In genomic region chr11:57550230-57550629, GRCm38 (mm10) we compare ENCODE assay signal across 12 mouse cellular contexts. TPM values are rescaled to one million over a fixed set of nuclear protein-coding genes. Genes with fewer than 3 reads are reported as not detected.
DNase-seq lines count a peak whose midpoint lies in the region; ATAC-seq and TF ChIP-seq lines count a peak whose summit lies in the region.
"Had no signal": no experiment of that assay in that cellular context is flagged by ENCODE, and none has a peak within 500 bp of the region (broad histone marks: within the 10 kb centered on the region; RNA-seq: fewer than 3 reads in every experiment).

No protein-coding gene starts in this region.

- peak; percentile 52 for TF ChIP-seq CTCF in layer of hippocampus, adult 2 months (conservative IDR thresholded peaks at IDR 0.05)
- peak; percentile 47 for TF ChIP-seq CTCF in stomach, postnatal 0 days (IDR thresholded peaks at IDR 0.05; ENCODE audit: low read depth)

- no peak for ATAC-seq in stomach, postnatal 0 days (ENCODE audit: low FRiP score, low TSS enrichment)

- H3K36me3 ChIP-seq in stomach, postnatal 0 days (ENCODE audit: control insufficient read depth, insufficient read depth, low read length), result no peaks in the 10 kb centered on the region
- H3K36me3 ChIP-seq: heart, embryonic 12.5 days; neural tube, embryonic 12.5 days had no signal

- H3K4me3 ChIP-seq in layer of hippocampus, adult 2 months, result no peak overlapping the region
- no peak overlapping the region for H3K4me3 ChIP-seq in stomach, postnatal 0 days (ENCODE audit: low read depth, low read length)
- H3K4me3 ChIP-seq: erythroblast, embryonic 14.5 days; heart, embryonic 12.5 days; neural tube, embryonic 12.5 days had no signal

- DNase-seq in layer of hippocampus, adult 2 months (ENCODE audit: low spot score in 2 of 2), result no peak
- DNase-seq in layer of hippocampus, postnatal 10 days (ENCODE audit: low spot score in 2 of 2), result no peak
- DNase-seq in thymus, postnatal 14 days, result peak; percentile 9
- DNase-seq in thymus, adult 18-20 months, result no peak
- peak; percentile 41 for DNase-seq in ZHBTc4 (ENCODE audit: low read depth, low spot score)
- DNase-seq in stomach, postnatal 0 days (ENCODE audit: low spot score), result no peak
- DNase-seq in heart, postnatal 4 days, result no peak
- DNase-seq: right cerebral cortex, postnatal 25 days had no signal

- H3K9ac ChIP-seq in stomach, postnatal 0 days (ENCODE audit: low read length), result no peak overlapping the region
- H3K9ac ChIP-seq: heart, embryonic 12.5 days; hindbrain, embryonic 14.5 days; neural tube, embryonic 12.5 days had no signal

- no peaks in the 10 kb centered on the region; the same call in 1 of the 2 replicates for H3K4me1 ChIP-seq in stomach, postnatal 0 days (replicated peaks; ENCODE audit: control insufficient read depth, insufficient read depth)

- H3K27ac ChIP-seq in layer of hippocampus, adult 2 months, result no peak overlapping the region
- no peak overlapping the region for H3K27ac ChIP-seq in stomach, postnatal 0 days (replicated peaks)
- H3K27ac ChIP-seq: hindbrain, embryonic 14.5 days; neural tube, embryonic 12.5 days had no signal

- H3K4me2 ChIP-seq in stomach, postnatal 0 days (replicated peaks; ENCODE audit: low read depth), result no peak overlapping the region
- H3K4me2 ChIP-seq: heart, embryonic 12.5 days; hindbrain, embryonic 14.5 days; neural tube, embryonic 12.5 days had no signal

- H3K27me3 ChIP-seq in stomach, postnatal 0 days (ENCODE audit: control insufficient read depth, insufficient read depth, low read length), result no peaks in the 10 kb centered on the region
- H3K27me3 ChIP-seq: heart, embryonic 12.5 days; neural tube, embryonic 12.5 days had no signal

- no peaks in the 10 kb centered on the region for H3K9me3 ChIP-seq in stomach, postnatal 0 days (ENCODE audit: control insufficient read depth, low read length)
- H3K9me3 ChIP-seq: neural tube, embryonic 12.5 days had no signal

- WGBS in stomach, postnatal 0 days, result 93% methylated on average over 2 of the region's 2 CpGs

- no peak for TF ChIP-seq EP300 in stomach, postnatal 0 days (optimal IDR thresholded peaks at IDR 0.05)

RNA-seq across cellular contexts. Expression of gene Mfap3, which starts 31.8 kb away (rescaled TPM):
- 10 to 100 TPM; 26.8 to 34.9 TPM for total RNA-seq in layer of hippocampus, adult 2 months (2021)
- total RNA-seq in layer of hippocampus, postnatal 10 days (2021), result 10 to 100 TPM; 33.9 to 36.8 TPM
- polyA plus RNA-seq in stomach, postnatal 0 days (2015; fragmentation: Nextera tagmentation; extraction: Ambion mirVana), result 22.7 and 22.8 TPM in 2 replicates
- total RNA-seq in heart, postnatal 4 days (2021), result 10 to 100 TPM; 26.8 to 27.6 TPM

RNA-seq across cellular contexts. Expression of gene Fam114a2, which starts 31.8 kb away (rescaled TPM):
- total RNA-seq in layer of hippocampus, adult 2 months (2021), result 10 to 100 TPM; 41.1 to 42.4 TPM
- 10 to 100 TPM; 32.5 to 34.5 TPM for total RNA-seq in layer of hippocampus, postnatal 10 days (2021)
- 45.3 and 50.7 TPM in 2 replicates for polyA plus RNA-seq in stomach, postnatal 0 days (2015; fragmentation: Nextera tagmentation; extraction: Ambion mirVana)
- 10 to 100 TPM; 43.1 to 45.6 TPM for total RNA-seq in heart, postnatal 4 days (2021)

Comparison
In these comparisons a context has a peak if more than half of its experiments do, and no peak if none do; other contexts are left out.
1. DNase-seq: peak in thymus, postnatal 14 days (single experiment) and ZHBTc4 (single experiment); none in layer of hippocampus, adult 2 months (0 of 2), layer of hippocampus, postnatal 10 days (0 of 2), thymus, adult 18-20 months (0 of 2), stomach, postnatal 0 days (single experiment) and heart, postnatal 4 days (single experiment).